12 mouse cellular contexts compared by ENCODE assay signal in genomic region chr9:122177256-122178220, GRCm38 (mm10).
DNase-seq lines count a peak whose midpoint lies in the region; ATAC-seq lines count a peak whose summit lies in the region.
"Had no signal": no experiment of that assay in that cellular context is flagged by ENCODE, and none has a peak within 500 bp of the region (broad histone marks: within the 10 kb centered on the region; RNA-seq: fewer than 3 reads in every experiment).

No protein-coding gene starts in this region.

- H3K4me3 ChIP-seq in limb, embryonic 13.5 days, result no peak overlapping the region
- no peak overlapping the region for H3K4me3 ChIP-seq in limb, embryonic 10.5 days
- no peak overlapping the region for H3K4me3 ChIP-seq in stomach, embryonic 15.5 days (replicated peaks)
- no peak overlapping the region for H3K4me3 ChIP-seq in hindbrain, embryonic 14.5 days (replicated peaks; ENCODE audit: low read length)
- H3K4me3 ChIP-seq: lung, embryonic 15.5 days; midbrain, embryonic 15.5 days had no signal

- H3K36me3 ChIP-seq in limb, embryonic 13.5 days, result peaks cover 25% of the 10 kb centered on the region
- no peaks in the 10 kb centered on the region for H3K36me3 ChIP-seq in limb, embryonic 10.5 days
- 0 out of 2 replicates have a peak, but pooled peaks cover 4% of the 10 kb centered on the region for H3K36me3 ChIP-seq in stomach, embryonic 15.5 days
- peaks cover 5% of the 10 kb centered on the region for H3K36me3 ChIP-seq in hindbrain, embryonic 14.5 days (replicated peaks; ENCODE audit: control insufficient read depth, insufficient read depth)
- H3K36me3 ChIP-seq: lung, embryonic 15.5 days had no signal

- H3K9ac ChIP-seq in limb, embryonic 13.5 days, result no peak overlapping the region
- H3K9ac ChIP-seq in stomach, embryonic 15.5 days, result no peak overlapping the region
- no peak overlapping the region for H3K9ac ChIP-seq in hindbrain, embryonic 14.5 days
- H3K9ac ChIP-seq: lung, embryonic 15.5 days; midbrain, embryonic 15.5 days had no signal

- no peaks in the 10 kb centered on the region for H3K9me3 ChIP-seq in limb, embryonic 13.5 days
- no peaks in the 10 kb centered on the region for H3K9me3 ChIP-seq in limb, embryonic 10.5 days (replicated peaks)
- no peaks in the 10 kb centered on the region for H3K9me3 ChIP-seq in stomach, embryonic 15.5 days
- H3K9me3 ChIP-seq in hindbrain, embryonic 14.5 days (ENCODE audit: control insufficient read depth, low read length), result no peaks in the 10 kb centered on the region
- H3K9me3 ChIP-seq: lung, embryonic 15.5 days; midbrain, embryonic 15.5 days had no signal

- H3K27ac ChIP-seq in limb, embryonic 13.5 days, result peak overlapping the region; percentile 2; the same call in 1 of the 2 replicates
- no peak overlapping the region for H3K27ac ChIP-seq in limb, embryonic 10.5 days
- peak overlapping the region; percentile 35; the same call in 1 of the 2 replicates for H3K27ac ChIP-seq in stomach, embryonic 15.5 days
- H3K27ac ChIP-seq in hindbrain, embryonic 14.5 days, result no peak overlapping the region
- H3K27ac ChIP-seq: lung, embryonic 15.5 days; midbrain, embryonic 15.5 days had no signal

- H3K4me2 ChIP-seq in limb, embryonic 13.5 days (replicated peaks), result no peak overlapping the region
- H3K4me2 ChIP-seq in stomach, embryonic 15.5 days, result no peak overlapping the region
- no peak overlapping the region for H3K4me2 ChIP-seq in hindbrain, embryonic 14.5 days (replicated peaks)
- H3K4me2 ChIP-seq: lung, embryonic 15.5 days; midbrain, embryonic 15.5 days had no signal

- no peaks in the 10 kb centered on the region for H3K27me3 ChIP-seq in limb, embryonic 13.5 days
- no peaks in the 10 kb centered on the region for H3K27me3 ChIP-seq in limb, embryonic 10.5 days (ENCODE audit: low read depth, poor library complexity, severe bottlenecking)
- H3K27me3 ChIP-seq in stomach, embryonic 15.5 days (replicated peaks), result no peaks in the 10 kb centered on the region
- no peaks in the 10 kb centered on the region for H3K27me3 ChIP-seq in hindbrain, embryonic 14.5 days (ENCODE audit: control insufficient read depth, insufficient read depth, low read length)
- H3K27me3 ChIP-seq: lung, embryonic 15.5 days; midbrain, embryonic 15.5 days had no signal

- WGBS in limb, embryonic 13.5 days, result 80% methylated on average over 7 of the region's 7 CpGs
- 88% methylated on average over 7 of the region's 7 CpGs for WGBS in limb, embryonic 10.5 days
- 66% methylated on average over 7 of the region's 7 CpGs for WGBS in stomach, embryonic 15.5 days
- WGBS in hindbrain, embryonic 14.5 days, result 83% methylated on average over 7 of the region's 7 CpGs

- peak; percentile 58 for DNase-seq in adrenal gland, postnatal 10 days
- no peak for DNase-seq in adrenal gland, adult 8-10 months
- DNase-seq in limb, embryonic 10.5 days (ENCODE audit: low spot score), result no peak
- peak; percentile 48 to 62 for DNase-seq in kidney, adult 8-10 months
- DNase-seq in layer of hippocampus, postnatal 25 days (ENCODE audit: extremely low spot score in 1 of 2, low spot score in 1 of 2), result no peak
- DNase-seq in hindbrain, embryonic 14.5 days (ENCODE audit: low spot score), result no peak
- DNase-seq: cerebellum, postnatal 36 days; thymus, postnatal 25 days had no signal

- peaks cover 35% of the 10 kb centered on the region for H3K4me1 ChIP-seq in limb, embryonic 13.5 days
- H3K4me1 ChIP-seq in limb, embryonic 10.5 days, result peaks cover 9% of the 10 kb centered on the region; the same call in 1 of the 2 replicates
- H3K4me1 ChIP-seq in stomach, embryonic 15.5 days, result peaks cover 14% of the 10 kb centered on the region
- 0 out of 2 replicates have a peak, but pooled peaks cover 5% of the 10 kb centered on the region for H3K4me1 ChIP-seq in hindbrain, embryonic 14.5 days (replicated peaks; ENCODE audit: control insufficient read depth, insufficient read depth, low read length)
- H3K4me1 ChIP-seq: lung, embryonic 15.5 days; midbrain, embryonic 15.5 days had no signal

- no peak for ATAC-seq in limb, embryonic 13.5 days (ENCODE audit: low FRiP score, low read depth)
- ATAC-seq in stomach, embryonic 15.5 days (ENCODE audit: insufficient read depth, low FRiP score, low read depth), result no peak
- ATAC-seq in hindbrain, embryonic 14.5 days (ENCODE audit: low FRiP score), result no peak
- ATAC-seq: midbrain, embryonic 15.5 days had no signal

Comparison
In these comparisons a context has a peak if more than half of its experiments do, and no peak if none do; other contexts are left out.
1. DNase-seq: peak in adrenal gland, postnatal 10 days (single experiment) and kidney, adult 8-10 months (2 of 2); none in adrenal gland, adult 8-10 months (single experiment), limb, embryonic 10.5 days (single experiment), layer of hippocampus, postnatal 25 days (0 of 2) and hindbrain, embryonic 14.5 days (single experiment).
2. H3K27ac ChIP-seq: peak in limb, embryonic 13.5 days (single experiment) and stomach, embryonic 15.5 days (single experiment); none in limb, embryonic 10.5 days (single experiment) and hindbrain, embryonic 14.5 days (single experiment).